Mouse (Mus musculus): Measurements from ENCODE around the gene Gfpt1.
"Not testable (repeated sequence)": the region's sequence is repeated elsewhere in the genome, so short reads cannot be mapped to it uniquely, and the experiment has no call there.

Gene Gfpt1

DNA sequence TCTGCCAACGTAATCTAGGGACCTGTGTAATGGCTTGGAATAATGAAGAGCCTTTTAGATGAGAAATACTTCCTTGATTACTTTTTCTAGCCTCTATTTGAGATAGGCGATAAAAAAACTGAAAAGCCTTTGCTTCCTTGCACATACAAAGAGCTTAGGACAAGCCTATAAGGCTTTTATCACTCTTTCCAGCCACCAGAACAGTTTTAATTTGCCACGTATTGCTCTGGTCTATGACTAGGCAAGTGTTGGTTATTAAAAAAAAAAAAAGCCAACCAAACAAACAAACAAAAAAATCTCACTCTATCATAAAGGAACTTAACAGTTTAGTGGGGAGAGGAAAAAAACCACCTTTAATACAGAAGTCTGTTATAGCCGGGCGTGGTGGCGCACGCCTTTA, 1.2 kb upstream of the Gfpt1 start:
- DNase-seq (ENCODE audit: low spot score in 2 of 2) = no peak

- no peak for DNase-seq (ENCODE audit: low spot score in 2 of 2)
Measured at GRCm38 (mm10) chr6:87042004-87042336, 676 bp upstream of the Gfpt1 start.

- no peak for DNase-seq (ENCODE audit: low spot score in 2 of 2)
Measured at GRCm38 (mm10) chr6:87043131-87043516, 478 bp downstream of the Gfpt1 start.

GRCm38 (mm10) chr6:87044895-87045294, 2.2 kb downstream of the Gfpt1 start:
- no peak for DNase-seq (ENCODE audit: low spot score in 2 of 2)

DNA sequence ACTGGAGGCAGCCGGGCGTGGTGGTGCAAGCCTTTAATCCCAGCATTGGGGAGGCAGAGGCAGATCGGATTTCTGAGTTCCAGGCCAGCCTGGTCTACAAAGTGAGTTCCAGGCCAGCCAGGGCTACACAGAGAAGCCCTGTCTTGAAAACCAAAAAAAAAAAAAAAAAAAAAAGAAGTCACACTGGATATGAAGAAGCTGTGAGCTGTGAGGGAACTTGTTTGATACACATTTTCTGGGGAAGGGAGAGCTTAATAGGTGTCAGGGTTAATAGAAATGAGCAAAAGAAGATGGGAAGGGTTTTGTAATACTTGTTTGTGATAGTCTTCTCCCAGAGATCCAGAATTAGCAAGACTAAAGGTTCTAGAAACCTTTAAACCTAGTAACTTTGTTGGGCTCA, 2.9 kb downstream of the Gfpt1 start:
- DNase-seq (ENCODE audit: low spot score in 2 of 2) = no peak

- not testable (repeated sequence) for DNase-seq (ENCODE audit: low spot score in 2 of 2)
Measured at GRCm38 (mm10) chr6:87048712-87049111, 6.1 kb downstream of the Gfpt1 start.

- DNase-seq (ENCODE audit: low spot score in 2 of 2) = no peak
Measured at GRCm38 (mm10) chr6:87051886-87052425, 9.3 kb downstream of the Gfpt1 start.

DNA sequence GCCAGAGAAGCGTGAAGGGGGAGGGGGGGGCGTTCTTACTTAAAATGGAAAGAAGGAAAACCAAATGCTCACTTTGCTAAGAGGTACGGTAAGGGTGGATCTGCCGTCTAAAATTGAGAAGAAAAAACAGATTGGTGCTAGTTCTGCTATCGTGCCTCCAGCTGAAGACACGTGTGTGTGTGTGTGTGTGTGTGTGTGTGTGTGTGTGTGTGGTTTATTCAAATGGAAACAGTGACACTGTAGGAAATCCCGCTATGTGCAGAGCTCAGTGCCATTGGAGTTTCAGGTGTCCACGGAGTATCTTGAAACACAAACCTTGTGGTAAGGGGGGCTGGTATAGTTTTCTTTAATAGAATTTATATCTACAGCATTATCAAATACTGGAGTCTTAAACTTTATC, 11.5 kb downstream of the Gfpt1 start:
- no peak for DNase-seq (ENCODE audit: low spot score in 2 of 2)

GRCm38 (mm10) chr6:87059754-87060153, 17.1 kb downstream of the Gfpt1 start:
- no peak for DNase-seq (ENCODE audit: low spot score in 2 of 2)

- no peak for DNase-seq (ENCODE audit: low spot score in 2 of 2)
Measured at GRCm38 (mm10) chr6:87063586-87063985, 20.9 kb downstream of the Gfpt1 start.

DNA sequence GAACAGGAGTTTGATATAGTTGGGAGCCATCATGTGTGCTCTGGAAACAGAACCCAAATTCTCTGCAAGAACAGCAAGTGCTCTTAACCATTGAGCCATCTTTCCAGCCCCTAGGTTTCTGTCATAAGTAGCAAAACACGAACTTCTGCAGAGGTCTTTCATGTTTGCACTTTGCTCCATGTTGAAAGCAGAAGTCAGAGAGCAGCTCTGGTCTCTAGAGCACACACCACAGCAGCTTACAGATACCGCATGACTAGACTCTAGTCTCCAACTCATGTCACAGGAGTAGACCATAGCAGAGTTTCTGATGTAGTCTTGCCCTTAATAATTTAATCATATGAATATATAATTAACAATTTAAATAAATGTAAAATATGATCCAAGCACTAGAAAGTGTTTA, 25.6 kb downstream of the Gfpt1 start:
- no peak for DNase-seq (ENCODE audit: low spot score in 2 of 2)

DNA sequence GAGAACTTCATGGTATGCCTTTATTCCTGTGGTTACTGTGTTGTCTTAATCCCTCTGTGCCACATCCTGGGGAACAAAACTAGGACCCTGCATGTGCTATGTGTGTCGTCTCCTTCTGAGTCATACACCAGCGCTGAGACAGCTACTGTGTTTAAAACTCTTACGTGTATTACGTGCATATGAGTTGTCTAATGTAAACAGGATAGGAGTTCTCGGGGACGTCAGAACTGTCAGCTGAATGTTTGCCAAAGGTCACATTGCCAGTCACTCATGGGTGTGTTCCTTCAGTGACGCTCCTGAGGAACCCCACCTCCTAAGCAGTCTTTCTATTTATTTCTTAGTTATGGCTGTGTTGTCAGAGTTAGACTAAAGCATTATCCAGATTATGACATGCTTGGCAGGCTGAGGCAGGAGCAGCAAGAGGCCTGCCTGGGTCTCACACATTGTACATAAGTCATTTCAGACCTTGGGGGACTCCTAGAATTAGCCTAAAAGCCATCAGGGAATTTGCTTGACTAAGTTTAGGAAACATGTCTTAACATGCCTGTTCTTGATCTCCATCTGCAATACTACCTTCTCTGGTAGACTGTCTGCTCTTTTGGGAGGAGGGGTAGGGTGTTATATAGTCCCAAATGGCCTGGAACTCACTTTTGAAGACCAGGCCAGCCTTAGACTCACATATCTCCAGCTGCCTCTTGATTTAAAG, 26.7 kb downstream of the Gfpt1 start:
- DNase-seq (ENCODE audit: low spot score in 2 of 2) = no peak

- DNase-seq (ENCODE audit: low spot score in 2 of 2) = no peak
Measured at GRCm38 (mm10) chr6:87070641-87071040, 28.0 kb downstream of the Gfpt1 start.

DNA sequence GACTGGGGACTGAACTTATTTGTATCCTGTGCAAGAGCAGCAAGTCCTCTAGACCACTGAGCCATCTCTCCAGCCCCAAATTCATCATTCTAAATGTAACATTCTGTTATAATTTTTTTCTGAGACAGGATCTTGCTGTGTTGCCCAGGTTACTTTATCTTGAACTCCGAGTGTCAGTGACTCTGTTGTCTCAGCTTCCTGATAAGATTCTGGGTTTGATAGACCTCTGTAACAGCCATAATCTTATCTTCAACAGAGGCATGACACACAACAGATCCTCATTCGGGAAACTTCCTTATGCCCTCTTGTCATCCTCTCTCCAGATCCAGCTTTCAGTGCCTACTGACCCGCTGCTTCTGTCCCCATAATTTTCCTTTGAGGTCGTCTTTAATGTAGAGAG, 30.1 kb downstream of the Gfpt1 start:
- DNase-seq (ENCODE audit: low spot score in 2 of 2) = no peak

DNA sequence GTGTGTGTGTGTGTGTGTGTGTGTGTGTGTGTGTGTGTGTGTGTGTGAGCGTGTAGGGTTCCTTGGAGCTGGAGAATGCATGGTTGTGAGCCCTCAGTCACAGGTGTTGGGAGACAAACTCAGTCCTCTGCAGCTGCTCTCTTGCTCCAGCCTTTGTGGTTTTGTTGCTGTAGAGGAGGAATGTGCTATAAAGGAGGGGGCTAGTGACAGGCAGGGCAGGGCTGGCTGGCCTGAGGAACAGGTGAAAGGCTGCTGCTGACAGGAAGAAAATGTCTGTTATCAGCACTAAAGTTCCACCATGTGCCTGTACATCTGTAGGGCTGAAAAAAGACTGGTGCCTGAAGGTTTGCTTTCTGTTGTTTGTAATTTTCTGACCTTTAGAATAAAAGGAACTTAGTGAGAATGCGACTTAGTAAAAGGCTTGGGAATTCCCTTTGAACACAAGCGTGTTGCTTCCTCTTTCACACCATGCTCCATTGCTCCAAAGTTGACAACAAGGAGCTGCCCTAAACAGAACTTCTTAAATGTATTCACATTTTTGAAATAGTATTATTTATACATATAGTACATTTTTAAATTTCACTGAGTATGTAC, 32.5 kb downstream of the Gfpt1 start:
- no peak for DNase-seq (ENCODE audit: low spot score in 2 of 2)

DNA sequence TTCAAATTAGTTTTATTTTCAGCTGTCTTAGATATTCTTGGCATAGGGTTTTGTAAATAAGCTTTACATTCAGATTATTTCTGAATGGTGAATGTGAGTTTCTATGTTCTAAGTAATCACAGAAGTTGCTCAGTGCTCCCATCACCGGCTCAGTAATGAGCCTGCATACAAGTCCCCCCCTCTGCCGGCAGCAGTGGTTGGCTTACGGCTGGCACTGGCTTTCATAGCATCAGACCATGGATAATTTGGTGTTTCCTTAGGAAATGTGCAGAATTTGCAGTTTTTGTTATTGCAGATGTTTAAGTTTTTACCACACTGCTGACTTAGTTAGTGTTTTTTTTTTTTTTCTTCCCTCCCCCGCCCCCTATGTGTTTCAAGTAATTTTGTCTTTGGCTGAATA, 36.8 kb downstream of the Gfpt1 start:
- no peak for DNase-seq (ENCODE audit: low spot score in 2 of 2)

- DNase-seq (ENCODE audit: low spot score in 2 of 2) = peak in 1 of 2 experiments; percentile 18
Measured at GRCm38 (mm10) chr6:87085026-87085425, 42.4 kb downstream of the Gfpt1 start.

DNA sequence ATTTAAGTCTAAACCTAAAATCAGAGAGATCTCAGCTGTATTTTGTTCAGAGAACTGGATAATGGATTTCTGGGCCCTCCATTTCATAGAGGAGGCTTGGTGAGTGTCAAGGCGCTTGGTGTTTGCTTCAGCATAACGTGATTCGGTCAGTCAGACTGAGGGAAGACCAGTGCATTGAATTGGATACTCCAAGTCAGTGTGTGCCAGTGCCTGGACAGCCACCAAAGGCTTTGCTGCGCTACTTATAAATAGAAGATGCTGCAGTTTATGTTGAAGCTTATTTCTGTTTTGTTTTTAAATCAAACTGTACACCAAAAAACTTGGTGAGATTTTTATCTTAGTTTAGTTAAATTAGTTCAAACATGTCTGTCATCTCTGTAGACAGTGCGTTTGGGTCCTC, 45.7 kb downstream of the Gfpt1 start:
- DNase-seq (ENCODE audit: low spot score in 2 of 2) = no peak

- DNase-seq (ENCODE audit: low spot score in 2 of 2) = no peak
Measured at GRCm38 (mm10) chr6:87090877-87091276, 48.2 kb downstream of the Gfpt1 start.

DNA sequence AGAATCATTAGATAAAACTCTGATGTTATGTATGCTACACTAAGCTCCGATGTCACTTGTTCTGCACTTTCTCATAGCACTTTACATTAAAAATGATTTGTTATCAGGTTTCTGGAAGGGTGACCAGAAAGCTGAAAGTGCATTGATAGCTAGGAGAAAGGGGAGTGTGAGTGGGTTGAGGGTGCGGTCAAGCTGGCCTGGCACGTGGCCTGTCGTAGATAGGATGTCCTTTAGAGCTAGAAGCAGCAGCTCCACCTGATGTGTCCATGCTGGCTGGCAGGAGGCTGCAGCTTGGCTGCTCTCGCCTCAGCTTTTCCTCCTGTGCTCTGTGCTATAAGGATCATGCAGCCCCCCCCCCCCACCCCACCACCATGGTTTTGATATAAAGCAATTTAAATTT, 49.8 kb downstream of the Gfpt1 start:
- DNase-seq (ENCODE audit: low spot score in 2 of 2) = no peak

GRCm38 (mm10) chr6:87093631-87094030, 51.0 kb downstream of the Gfpt1 start:
- not testable (repeated sequence) for DNase-seq (ENCODE audit: low spot score in 2 of 2)

DNA sequence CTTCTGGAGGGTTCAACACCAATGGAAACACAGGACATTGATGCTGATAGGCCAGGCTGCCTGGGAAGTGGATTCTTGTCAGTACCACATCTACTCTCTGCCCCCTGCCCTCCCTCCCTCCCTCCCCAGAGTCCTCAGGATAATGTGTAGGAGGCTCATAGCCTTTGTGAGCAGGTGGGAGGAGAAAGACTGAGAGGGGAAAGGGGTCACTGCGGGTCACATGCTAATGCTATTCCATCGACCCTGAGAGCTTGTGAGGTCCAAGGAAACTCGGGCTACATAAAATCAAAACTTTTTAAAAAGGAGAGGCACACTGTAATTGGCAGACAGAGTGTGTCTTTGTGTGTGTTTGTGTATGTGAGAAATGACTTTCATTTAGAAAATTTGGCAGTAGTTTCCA, 56.6 kb downstream of the Gfpt1 start:
- DNase-seq (ENCODE audit: low spot score in 2 of 2) = no peak

DNA sequence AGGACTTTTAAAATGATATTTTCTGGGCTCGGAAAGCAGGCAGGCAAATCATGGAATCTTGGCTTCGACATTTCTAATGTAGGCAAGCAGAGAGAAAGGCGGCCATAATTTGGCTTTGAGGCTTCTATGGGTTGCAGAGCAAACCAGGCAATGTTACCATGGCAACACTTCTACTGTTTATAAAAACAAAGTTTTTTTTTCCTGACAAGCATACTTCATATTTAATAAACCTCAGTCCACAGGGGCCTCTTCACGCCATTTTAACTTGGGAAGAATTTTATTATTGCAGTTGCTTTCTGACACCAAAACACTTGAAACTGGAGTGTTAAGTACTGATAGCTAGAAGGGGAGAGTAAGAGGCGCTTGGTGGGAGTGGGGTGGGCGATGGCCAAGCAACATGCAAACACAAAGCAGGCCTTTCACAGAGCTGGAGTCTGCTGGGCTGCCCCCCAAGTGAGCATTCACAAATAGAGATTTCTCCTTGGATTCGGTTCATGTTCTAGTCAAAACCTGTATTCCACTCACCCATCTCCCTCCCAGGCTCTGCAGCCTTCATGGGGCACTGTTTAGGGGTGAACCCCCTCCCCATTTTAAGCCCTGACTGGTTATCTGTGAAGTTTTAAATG, 57.1 kb downstream of the Gfpt1 start:
- no peak for DNase-seq (ENCODE audit: low spot score in 2 of 2)
